Mouse (Mus musculus) small intestine, adult 2 months (tissue): ENCODE data around the gene Zfp663.

Experiments used
- CTCF ChIP-seq: fragments of 200-500 bp; IDR thresholded peaks from 2 replicates; pipeline ENCODE4 v1.5.1; 2012; ENCODE audit warnings: low read depth, mild to moderate bottlenecking, control low read depth, inconsistent platforms, low read length, moderate library complexity, mixed read lengths; ENCODE audit not compliant: insufficient replicate concordance, insufficient read length; ENCODE audit errors: extremely low read depth
- POLR2A ChIP-seq: fragments of 200-500 bp; IDR thresholded peaks from 2 replicates; pipeline ENCODE4 v1.6.1; 2012; ENCODE audit warnings: low read depth, mild to moderate bottlenecking, control low read depth, inconsistent platforms, low read length, moderate library complexity

GRCm38 (mm10) chr2:165310818-165311425 lies 57.6 kb downstream of the Zfp663 start:
- TF ChIP-seq CTCF: no peak
- no peak for TF ChIP-seq POLR2A
